Mouse (Mus musculus) CH12.LX (cell line): ENCODE measurements around the gene Kif5c.

Source experiments
- CHD1 ChIP-seq: IDR thresholded peaks from 2 replicates; pipeline ENCODE4 v1.6.1; 2012; ENCODE audit warnings: low read depth, low read length, improper control_type of control experiment, inconsistent platforms
- E2F4 ChIP-seq: IDR thresholded peaks from 2 replicates; pipeline ENCODE4 v1.6.1; 2011; ENCODE audit warnings: low read depth, low read length, improper control_type of control experiment; ENCODE audit not compliant: insufficient replicate concordance
- ETS1 ChIP-seq: conservative IDR thresholded peaks from 2 replicates; pipeline ENCODE4 v1.6.1; 2012; ENCODE audit warnings: low read depth, mild to moderate bottlenecking, inconsistent platforms, low read length, improper control_type of control experiment, moderate library complexity
- MAFK ChIP-seq: IDR thresholded peaks from 2 replicates; pipeline ENCODE4 v1.6.1; 2011; ENCODE audit warnings: low read length, improper control_type of control experiment; ENCODE audit not compliant: insufficient replicate concordance
- NELFE ChIP-seq: IDR thresholded peaks from 2 replicates; pipeline ENCODE4 v1.6.1; 2011; ENCODE audit warnings: low read depth, low read length, improper control_type of control experiment
- POLR2A ChIP-seq: IDR thresholded peaks from 2 replicates; pipeline ENCODE4 v1.6.1; 2011; ENCODE audit warnings: low read depth, mild to moderate bottlenecking, improper control_type of control experiment, low read length
- SMC3 ChIP-seq: IDR thresholded peaks from 2 replicates; pipeline ENCODE4 v1.6.1; 2011; ENCODE audit warnings: low read depth, low read length, improper control_type of control experiment

- TF ChIP-seq CHD1 (no peak), NELFE (no peak), MAFK (no peak), ETS1 (no peak), SMC3 (no peak), E2F4 (no peak), POLR2A (no peak)
These were observed 9.5 kb upstream of the Kif5c start for GRCm38 (mm10) chr2:49609611-49610010.
